Mouse (Mus musculus): ENCODE measurements around the gene Phf10.
"Not testable (repeated sequence)": the region's sequence is repeated elsewhere in the genome, so short reads cannot be mapped to it uniquely, and the experiment has no call there.

Phf10 gene

DNA sequence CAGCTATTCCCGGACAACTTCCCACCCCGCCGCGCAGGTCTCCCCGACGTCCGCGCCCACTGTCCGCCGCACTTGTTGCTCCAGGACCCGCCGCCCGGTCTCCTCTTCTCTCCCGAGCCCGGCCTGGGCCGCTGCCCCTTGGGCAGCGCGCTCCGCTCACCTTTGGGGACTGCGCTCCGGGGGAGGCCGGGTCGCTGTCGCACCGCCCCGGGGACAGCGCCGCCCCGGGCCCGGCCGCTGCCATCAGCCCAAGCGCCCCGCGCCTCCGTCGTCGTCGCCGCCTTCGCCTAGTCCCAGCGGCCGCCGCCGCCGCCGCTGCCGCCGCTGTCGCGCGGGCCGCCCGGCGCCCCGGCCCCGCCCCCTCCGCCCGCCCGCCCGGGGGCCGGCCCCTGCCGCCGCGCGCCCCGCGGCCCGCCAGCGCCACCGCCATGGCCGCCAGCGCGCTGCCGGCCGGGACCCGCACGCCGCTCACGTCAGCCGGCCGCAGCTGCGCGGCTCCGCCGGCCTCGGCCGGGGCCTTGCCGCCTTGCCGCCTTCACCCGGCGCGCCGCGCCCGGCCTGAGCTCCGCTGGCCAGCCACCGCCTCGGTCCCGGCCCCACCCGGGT, at the start of gene Phf10:
Gene Phf10, minus strand, starts transcription at position 323 of the 606 bp plus-strand sequence.
- in situ Hi-C loops (cut with MboI; ENCODE audit: low sequenced_read_pairs), result not testable (repeated sequence)

DNA sequence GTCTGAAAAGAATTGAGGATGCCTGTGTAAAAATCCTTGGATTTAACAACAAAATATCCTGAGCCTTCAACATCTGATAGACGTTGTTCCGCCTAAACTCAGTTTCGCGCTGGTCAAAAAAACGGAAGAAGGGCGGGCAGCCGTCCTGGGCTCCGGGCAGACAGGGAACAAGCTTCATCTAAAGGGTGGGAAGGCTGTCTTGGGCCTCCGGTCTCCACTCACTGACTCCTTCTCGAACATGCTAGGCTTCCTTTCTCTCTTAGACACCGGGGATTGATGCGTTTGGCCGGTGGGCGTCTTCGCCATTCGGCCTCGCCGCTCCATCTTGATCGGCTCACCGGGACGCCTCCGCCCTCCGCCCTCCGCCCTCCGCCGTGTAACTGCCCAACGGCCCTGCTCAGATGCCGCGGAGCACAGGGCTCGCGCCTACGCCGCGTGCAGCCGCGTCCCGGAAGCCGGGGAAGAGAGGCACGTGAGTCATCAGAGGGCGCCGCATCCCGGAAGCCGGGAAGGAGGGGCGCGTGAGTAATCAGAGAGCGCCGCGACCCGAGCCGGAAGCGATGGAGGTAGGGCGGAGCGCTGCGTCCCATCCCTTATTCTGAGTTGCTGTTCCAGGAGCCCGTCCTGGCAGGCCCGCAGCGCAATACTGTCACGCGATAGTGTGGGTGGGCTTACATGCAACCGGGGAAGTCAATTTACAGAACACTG, 48.8 kb upstream of the Phf10 start, which contains the start of gene Gm3435:
Gene Gm3435, plus strand, starts transcription at position 471 of the 708 bp plus-strand sequence.
- in situ Hi-C loops (cut with MboI; ENCODE audit: low sequenced_read_pairs), result not testable (repeated sequence)

DNA sequence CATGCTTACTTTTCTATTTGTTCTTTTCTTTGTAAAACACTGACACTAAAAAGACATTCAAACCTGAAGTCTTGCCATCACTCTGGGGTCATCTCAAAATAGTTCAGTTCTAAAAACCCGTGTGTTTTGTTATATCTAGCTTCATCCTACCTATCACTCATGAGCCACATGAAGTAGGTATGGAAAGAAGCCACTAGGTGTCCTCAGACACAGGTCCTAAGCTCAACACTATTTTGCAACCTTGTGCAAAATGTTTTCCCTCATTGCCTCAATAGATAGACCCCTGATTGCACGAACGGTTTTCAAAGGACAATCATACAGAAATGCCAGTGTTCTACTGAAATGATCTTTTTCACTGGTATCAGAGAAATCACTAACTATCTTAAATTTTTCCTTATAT, 48.0 kb upstream of the Phf10 start:
- in situ Hi-C loops (cut with MboI; ENCODE audit: low sequenced_read_pairs), result not testable (repeated sequence)

DNA sequence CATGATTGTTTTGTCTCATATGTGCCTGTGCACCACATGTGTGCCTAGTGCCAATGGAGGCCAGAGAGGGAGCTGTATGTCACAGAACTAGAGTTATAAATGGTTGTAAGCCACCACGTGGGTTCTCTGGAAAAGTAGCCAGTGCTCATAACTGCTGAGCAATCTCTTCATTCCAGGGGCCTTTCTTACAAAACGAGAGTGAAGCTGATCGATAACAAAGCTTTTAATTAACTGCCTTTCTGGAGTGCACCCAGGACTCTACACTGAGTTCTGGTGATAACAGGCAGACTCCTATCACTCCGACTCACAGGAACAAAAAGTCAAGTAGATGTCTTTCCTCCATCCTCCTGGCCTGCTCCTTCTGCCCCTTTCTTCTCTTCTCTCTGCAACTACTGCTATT, 39.0 kb upstream of the Phf10 start:
- in situ Hi-C loops (cut with MboI; ENCODE audit: low sequenced_read_pairs), result not testable (repeated sequence)

DNA sequence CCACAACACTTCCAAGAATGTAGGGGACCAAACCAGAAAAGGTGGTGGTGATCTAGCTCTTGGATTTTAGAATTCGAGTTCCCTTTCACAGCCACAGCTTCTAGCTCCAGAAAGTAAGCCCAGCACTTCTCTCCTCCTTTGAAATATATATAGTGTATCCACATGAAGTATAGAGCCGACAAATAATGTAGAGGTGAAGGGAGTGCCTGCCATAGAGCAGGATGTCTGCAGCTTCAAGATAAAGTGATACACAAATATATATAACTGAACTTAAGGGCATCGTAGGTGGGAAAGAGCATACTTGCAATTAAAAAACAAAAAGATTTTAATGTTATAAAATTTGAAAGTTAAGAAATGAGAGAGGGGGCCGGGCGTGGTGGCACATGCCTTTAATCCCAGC, 33.1 kb upstream of the Phf10 start:
- in situ Hi-C loops (cut with MboI; ENCODE audit: low sequenced_read_pairs), result not testable (repeated sequence)

DNA sequence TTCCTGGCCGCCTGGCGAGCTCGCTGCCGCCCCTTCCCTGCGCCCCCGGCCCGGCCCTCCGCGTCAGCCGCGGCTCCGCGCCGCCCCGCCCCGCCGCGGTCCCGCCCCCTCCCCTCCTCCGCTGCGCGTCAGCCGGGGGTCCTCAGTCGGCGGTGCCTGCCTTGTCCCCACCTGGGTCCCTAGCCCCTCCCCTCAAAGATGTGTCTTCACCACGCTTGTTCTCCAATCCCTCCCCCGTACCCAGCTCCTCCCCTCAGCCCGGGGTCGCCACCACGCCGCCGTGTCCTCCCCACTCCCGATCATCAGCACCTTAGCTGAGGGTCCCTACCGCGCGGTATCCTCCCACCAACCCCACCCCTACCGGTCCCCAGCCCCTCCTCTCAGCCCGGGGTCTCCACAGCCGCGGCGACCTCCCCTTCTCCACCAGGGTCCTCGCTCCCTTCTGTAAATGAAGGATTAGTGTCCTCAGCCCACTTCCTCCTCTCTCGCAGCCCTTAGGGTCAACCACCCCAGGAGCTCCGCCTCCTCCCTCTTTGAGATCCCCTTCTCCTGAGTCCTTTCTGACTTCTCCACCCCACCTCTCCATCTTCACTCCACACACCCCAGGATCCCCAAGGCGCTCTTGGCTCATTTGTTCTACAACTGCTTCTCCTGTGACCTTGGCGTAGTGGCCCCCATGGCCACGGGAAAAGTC, 32.2 kb upstream of the Phf10 start:
- in situ Hi-C loops (cut with MboI; ENCODE audit: low sequenced_read_pairs), result not testable (repeated sequence)

DNA sequence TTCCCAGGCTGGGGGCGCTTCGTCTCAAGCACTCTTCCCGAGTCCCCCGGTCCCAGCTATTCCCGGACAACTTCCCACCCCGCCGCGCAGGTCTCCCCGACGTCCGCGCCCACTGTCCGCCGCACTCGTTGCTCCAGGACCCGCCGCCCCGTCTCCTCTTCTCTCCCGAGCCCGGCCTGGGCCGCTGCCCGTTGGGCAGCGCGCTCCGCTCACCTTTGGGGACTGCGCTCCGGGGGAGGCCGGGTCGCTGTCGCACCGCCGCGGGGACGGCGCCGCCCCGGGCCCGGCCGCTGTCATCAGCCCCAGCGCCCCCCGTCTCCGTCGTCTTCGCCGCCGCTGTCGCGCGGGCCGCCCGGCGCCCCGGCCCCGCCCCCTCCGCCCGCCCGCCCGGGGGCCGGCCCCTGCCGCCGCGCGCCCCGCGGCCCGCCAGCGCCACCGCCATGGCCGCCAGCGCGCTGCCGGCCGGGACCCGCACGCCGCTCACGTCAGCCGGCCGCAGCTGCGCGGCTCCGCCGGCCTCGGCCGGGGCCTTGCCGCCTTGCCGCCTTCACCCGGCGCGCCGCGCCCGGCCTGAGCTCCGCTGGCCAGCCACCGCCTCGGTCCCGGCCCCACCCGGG, 31.6 kb upstream of the Phf10 start:
- in situ Hi-C loops (cut with MboI; ENCODE audit: low sequenced_read_pairs), result not testable (repeated sequence)

DNA sequence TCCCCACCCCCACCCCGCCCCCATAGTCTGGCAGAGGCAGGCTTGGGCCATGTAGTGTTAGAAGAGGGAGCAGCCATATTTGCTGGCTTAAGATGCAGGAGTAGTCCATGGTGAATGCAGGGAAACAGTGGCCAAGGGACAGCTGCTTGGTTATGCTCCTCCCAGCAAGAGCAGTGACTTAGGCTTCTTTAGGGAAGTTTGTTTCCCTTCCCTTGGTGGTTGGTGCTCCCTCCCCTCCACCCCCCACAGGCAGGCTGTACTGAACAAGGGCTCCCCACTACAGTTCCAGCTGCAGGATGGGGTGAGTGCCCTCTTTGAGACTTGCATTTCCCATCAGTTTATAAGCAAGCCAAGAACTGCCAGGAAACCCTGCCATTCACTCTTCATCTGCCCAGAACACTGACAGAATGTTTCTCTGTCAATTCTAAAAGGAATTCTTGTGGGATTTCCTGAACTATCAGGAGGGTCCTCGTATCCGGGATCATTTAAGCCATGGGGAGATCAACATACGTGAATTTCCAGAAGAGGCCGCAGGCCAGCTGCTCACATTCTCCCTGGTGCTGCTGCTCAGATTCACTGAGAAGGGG, 29.1 kb upstream of the Phf10 start:
- in situ Hi-C loops (cut with MboI; ENCODE audit: low sequenced_read_pairs), result not testable (repeated sequence)

DNA sequence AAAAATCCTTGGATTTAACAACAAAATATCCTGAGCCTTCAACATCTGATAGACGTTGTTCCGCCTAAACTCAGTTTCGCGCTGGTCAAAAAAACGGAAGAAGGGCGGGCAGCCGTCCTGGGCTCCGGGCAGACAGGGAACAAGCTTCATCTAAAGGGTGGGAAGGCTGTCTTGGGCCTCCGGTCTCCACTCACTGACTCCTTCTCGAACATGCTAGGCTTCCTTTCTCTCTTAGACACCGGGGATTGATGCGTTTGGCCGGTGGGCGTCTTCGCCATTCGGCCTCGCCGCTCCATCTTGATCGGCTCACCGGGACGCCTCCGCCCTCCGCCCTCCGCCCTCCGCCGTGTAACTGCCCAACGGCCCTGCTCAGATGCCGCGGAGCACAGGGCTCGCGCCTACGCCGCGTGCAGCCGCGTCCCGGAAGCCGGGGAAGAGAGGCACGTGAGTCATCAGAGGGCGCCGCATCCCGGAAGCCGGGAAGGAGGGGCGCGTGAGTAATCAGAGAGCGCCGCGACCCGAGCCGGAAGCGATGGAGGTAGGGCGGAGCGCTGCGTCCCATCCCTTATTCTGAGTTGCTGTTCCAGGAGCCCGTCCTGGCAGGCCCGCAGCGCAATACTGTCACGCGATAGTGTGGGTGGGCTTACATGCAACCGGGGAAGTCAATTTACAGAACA, 17.4 kb upstream of the Phf10 start, which contains the start of the genes 9030025P20Rik and Gm3417:
Gene 9030025P20Rik, plus strand, starts transcription at position 107 of the 677 bp plus-strand sequence.
Gene Gm3417, minus strand, starts transcription at position 429 of the 677 bp plus-strand sequence.
- in situ Hi-C loops (cut with MboI; ENCODE audit: low sequenced_read_pairs), result not testable (repeated sequence)

DNA sequence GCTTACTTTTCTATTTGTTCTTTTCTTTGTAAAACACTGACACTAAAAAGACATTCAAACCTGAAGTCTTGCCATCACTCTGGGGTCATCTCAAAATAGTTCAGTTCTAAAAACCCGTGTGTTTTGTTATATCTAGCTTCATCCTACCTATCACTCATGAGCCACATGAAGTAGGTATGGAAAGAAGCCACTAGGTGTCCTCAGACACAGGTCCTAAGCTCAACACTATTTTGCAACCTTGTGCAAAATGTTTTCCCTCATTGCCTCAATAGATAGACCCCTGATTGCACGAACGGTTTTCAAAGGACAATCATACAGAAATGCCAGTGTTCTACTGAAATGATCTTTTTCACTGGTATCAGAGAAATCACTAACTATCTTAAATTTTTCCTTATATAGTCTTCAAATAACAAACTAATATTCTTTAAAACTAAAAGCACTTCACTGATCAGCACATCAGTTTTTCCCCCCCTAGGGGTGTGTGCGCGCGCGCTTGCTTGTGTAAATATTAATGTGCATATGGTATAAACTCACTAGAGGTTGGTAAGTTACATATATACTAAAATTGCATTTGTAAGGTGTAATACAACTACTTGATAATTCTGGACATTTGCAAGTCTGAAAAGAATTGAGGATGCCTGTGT, 16.8 kb upstream of the Phf10 start:
- in situ Hi-C loops (cut with MboI; ENCODE audit: low sequenced_read_pairs), result not testable (repeated sequence)

DNA sequence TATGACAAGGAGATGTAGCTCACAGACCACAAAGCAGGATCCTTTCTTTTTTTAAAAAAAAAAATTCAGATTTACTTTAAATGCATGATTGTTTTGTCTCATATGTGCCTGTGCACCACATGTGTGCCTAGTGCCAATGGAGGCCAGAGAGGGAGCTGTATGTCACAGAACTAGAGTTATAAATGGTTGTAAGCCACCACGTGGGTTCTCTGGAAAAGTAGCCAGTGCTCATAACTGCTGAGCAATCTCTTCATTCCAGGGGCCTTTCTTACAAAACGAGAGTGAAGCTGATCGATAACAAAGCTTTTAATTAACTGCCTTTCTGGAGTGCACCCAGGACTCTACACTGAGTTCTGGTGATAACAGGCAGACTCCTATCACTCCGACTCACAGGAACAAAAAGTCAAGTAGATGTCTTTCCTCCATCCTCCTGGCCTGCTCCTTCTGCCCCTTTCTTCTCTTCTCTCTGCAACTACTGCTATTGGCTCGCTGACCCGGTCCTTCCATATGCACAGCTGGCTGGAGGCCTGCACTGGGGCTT, 7.4 kb upstream of the Phf10 start:
- in situ Hi-C loops (cut with MboI; ENCODE audit: low sequenced_read_pairs), result not testable (repeated sequence)

DNA sequence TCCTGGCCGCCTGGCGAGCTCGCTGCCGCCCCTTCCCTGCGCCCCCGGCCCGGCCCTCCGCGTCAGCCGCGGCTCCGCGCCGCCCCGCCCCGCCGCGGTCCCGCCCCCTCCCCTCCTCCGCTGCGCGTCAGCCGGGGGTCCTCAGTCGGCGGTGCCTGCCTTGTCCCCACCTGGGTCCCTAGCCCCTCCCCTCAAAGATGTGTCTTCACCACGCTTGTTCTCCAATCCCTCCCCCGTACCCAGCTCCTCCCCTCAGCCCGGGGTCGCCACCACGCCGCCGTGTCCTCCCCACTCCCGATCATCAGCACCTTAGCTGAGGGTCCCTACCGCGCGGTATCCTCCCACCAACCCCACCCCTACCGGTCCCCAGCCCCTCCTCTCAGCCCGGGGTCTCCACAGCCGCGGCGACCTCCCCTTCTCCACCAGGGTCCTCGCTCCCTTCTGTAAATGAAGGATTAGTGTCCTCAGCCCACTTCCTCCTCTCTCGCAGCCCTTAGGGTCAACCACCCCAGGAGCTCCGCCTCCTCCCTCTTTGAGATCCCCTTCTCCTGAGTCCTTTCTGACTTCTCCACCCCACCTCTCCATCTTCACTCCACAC, 583 bp upstream of the Phf10 start:
- in situ Hi-C loops (cut with MboI; ENCODE audit: low sequenced_read_pairs), result not testable (repeated sequence)

DNA sequence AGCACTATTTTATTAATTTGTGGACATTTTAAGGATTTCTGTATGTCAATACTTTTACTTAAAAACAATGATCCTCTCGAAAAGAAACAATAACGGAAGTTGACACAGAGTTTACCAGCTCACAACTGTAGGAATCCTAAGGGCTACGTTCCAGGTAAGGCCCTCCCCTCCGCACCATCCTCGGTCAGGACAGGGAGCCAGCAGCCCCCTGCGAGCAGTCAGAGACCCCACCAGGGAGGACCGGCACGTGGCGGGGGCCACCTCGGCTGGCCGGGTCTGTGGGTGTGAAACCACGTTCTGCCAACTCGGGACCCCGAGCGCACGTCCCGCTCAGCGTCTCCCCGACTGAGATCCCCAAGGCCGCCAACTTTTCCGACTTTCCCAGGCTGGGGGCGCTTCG, 553 bp downstream of the Phf10 start:
- in situ Hi-C loops (cut with MboI; ENCODE audit: low sequenced_read_pairs), result no loop called here

DNA sequence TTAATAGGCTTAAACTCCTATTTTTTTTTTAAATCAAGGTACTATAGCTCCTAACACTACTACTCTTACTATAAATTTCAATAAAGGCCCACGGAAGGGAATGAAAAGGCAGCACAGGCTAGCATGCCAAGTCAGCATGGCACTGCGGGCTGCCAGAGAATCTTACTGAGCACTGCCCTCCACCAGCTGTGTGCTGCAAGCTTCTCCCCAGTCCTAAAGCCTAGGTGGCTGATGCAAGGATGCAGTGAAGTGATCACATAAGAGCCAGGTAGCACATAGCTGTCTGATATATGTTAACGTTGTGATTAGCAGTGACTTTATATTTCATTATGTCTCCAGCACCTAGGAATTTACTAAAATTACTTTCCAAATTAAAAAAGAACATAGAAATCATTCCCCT, 1.1 kb downstream of the Phf10 start:
- in situ Hi-C loops (cut with MboI; ENCODE audit: low sequenced_read_pairs), result no loop called here

DNA sequence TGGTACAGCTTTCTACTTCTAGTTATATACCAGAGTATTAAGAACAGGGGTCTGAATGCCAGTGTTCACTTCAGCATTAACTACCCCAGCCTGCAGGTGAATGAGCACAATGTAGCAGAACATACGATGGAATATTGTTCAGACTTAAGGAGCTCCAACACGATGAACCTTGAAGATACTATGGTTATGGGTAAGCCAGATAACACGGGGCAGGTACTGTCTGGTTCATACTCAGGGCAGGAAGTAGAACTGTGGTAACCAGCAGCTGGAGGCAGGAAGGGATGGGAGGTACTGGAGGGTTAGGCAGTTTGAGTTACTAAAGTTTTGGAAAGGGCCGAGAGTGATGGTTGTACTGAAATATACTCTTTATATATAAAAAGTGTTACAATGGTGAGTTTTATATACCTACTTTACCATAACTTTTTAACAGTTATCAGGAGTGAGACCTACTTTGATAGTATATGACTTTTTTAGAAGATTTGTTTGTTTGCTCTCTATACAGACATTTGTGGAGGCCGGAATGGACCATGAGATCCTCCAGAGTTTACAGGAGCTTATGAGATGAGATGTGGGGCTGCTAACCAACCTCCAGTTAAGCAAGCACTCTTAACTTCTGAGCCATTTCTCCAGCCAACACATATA, 2.3 kb downstream of the Phf10 start:
- in situ Hi-C loops (cut with MboI; ENCODE audit: low sequenced_read_pairs), result no loop called here

DNA sequence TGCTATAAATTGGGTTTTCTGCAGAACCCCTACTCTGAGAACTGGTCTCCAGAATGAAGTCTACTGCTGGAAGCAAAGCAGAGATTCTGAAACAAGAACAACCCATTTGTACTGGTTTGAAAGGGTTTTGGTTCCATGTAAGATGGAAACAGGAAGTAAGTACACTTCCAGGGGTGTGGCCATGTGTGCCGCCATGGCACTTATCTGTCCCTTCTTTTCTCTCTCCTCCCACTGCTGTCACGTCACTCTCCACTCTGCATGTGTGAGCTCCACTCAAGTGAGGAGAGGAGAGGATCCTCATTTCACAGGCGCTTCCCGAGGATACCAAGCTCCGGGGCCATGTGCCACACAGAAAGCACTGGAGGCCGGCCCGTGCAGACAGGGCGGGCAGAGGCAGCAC, 7.6 kb downstream of the Phf10 start:
- in situ Hi-C loops (cut with MboI; ENCODE audit: low sequenced_read_pairs), result no loop called here

DNA sequence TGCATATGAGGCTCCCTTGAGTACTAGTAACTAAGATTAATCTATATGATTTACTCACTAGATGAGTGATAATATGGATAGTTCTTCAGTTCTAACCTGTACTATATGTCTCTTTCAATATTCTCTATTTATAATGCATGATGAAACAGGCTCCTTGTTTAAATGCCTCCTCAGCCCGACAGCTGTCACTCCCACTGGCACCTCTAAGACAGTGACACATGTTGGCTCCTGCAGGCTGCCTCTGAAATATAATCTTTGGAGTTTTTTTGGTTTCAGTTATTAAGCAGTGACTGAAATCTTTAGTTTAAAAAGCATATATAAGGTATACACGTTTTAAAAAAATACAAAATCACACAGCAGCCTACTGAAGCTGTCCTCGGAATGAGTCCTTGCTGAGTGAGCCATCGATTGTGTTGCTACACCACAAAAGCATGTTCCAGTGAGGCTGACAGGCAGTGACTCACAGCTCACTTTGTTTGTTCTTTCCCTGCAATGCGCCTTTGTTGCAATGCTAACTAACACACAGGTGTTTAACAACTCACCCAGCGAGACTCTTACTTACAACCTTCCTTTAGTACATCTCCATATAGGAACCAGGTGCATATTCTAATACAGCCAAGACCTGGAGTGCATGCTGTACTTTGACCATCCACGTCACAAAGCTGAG, 11.8 kb downstream of the Phf10 start:
- in situ Hi-C loops (cut with MboI; ENCODE audit: low sequenced_read_pairs), result no loop called here

DNA sequence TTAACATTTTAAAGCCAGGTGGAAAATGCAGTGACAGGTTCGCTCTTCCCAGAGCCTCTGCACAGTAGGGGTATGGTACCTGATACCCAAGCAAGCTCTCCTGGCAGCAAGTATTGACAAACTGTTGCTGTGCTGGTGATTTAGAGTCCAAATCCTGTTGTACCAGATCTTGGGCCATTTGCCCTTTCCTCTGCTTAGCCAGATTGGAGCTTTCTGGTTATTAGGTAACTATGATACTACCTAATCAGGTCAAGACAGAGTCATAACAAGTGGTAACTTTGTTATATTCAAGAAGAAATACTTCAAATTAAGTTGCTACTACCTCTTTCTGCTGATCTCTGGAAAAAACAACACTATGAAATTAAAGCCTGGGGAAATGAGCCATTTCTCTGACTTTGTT, 16.5 kb downstream of the Phf10 start:
- in situ Hi-C loops (cut with MboI; ENCODE audit: low sequenced_read_pairs), result no loop called here
